14 mouse cellular contexts compared by ENCODE assay signal in genomic region chr5:4816981-4817380, GRCm38 (mm10). TPM values are rescaled to one million over a fixed set of nuclear protein-coding genes. Genes with fewer than 3 reads are reported as not detected.
"Had no signal": no experiment of that assay in that cellular context is flagged by ENCODE, and none has a peak within 500 bp of the region (broad histone marks: within the 10 kb centered on the region; RNA-seq: fewer than 3 reads in every experiment).

No protein-coding gene starts in this region.

- H3K4me2 ChIP-seq: kidney, embryonic 15.5 days; limb, embryonic 13.5 days; midbrain, embryonic 12.5 days; neural tube, embryonic 15.5 days had no signal

- H3K4me3 ChIP-seq: kidney, embryonic 15.5 days; limb, embryonic 13.5 days; midbrain, embryonic 12.5 days; myocyte; neural tube, embryonic 15.5 days had no signal

- H3K36me3 ChIP-seq: kidney, embryonic 15.5 days; limb, embryonic 13.5 days; midbrain, embryonic 12.5 days; neural tube, embryonic 15.5 days had no signal

- H3K27me3 ChIP-seq: kidney, embryonic 15.5 days; limb, embryonic 13.5 days; midbrain, embryonic 12.5 days; neural tube, embryonic 15.5 days had no signal

- H3K27ac ChIP-seq: kidney, embryonic 15.5 days; limb, embryonic 13.5 days; liver, embryonic 14.5 days; midbrain, embryonic 12.5 days; neural tube, embryonic 15.5 days had no signal

- H3K9ac ChIP-seq: kidney, embryonic 15.5 days; limb, embryonic 13.5 days; liver, embryonic 14.5 days; midbrain, embryonic 12.5 days; neural tube, embryonic 15.5 days had no signal

- DNase-seq: kidney, postnatal 14 days; layer of hippocampus, adult 9-11 months; layer of hippocampus, postnatal 36 days; lung, adult 18-20 months; spleen, adult 18-20 months; thymus, adult 18-20 months; thymus, postnatal 14 days had no signal

- H3K9me3 ChIP-seq: kidney, embryonic 15.5 days; limb, embryonic 13.5 days; midbrain, embryonic 12.5 days; neural tube, embryonic 15.5 days had no signal

RNA-seq across cellular contexts. Expression of gene Fzd1, which starts 59.1 kb away (rescaled TPM):
- total RNA-seq: megakaryocyte-erythroid progenitor cell, adult 5-6 weeks had no signal
